Mouse (Mus musculus) right cerebral cortex, adult 18-20 months (tissue): ENCODE data around the gene Pacs1.
A peak's percentile ranks its signal among the peaks of the same experiment; 100 is the strongest.

Experiments
- DNase-seq: peaks from one replicate; pipeline ENCODE4 v3.0.0; 2022; ENCODE audit warnings: mixed read lengths

Gene Pacs1

GRCm38 (mm10) chr19:5272801-5273733 is at the start of gene Pacs1:
Gene Pacs1 (minus strand): TSS chr19:5273119.
- peak; percentile 87 for DNase-seq

- no peak for DNase-seq
Observed at GRCm38 (mm10) chr19:5313189-5313588, 40.3 kb upstream of the Pacs1 start.

- no peak for DNase-seq
Observed at GRCm38 (mm10) chr19:5309025-5309424, 36.1 kb upstream of the Pacs1 start.

GRCm38 (mm10) chr19:5306968-5307734 is 34.2 kb upstream of the Pacs1 start:
- no peak for DNase-seq

GRCm38 (mm10) chr19:5306279-5306678 is 33.4 kb upstream of the Pacs1 start:
- no peak for DNase-seq

- no peak for DNase-seq
Observed at GRCm38 (mm10) chr19:5302455-5302854, 29.5 kb upstream of the Pacs1 start.

- no peak for DNase-seq
Observed at GRCm38 (mm10) chr19:5300588-5300987, 27.7 kb upstream of the Pacs1 start.

- DNase-seq: peak; percentile 63
Observed at GRCm38 (mm10) chr19:5297903-5298800, 25.2 kb upstream of the Pacs1 start, which contains the start of gene Gal3st3. Gene Gal3st3 (plus strand): TSS chr19:5298331.

- peak; percentile 84 for DNase-seq
Observed at GRCm38 (mm10) chr19:5296630-5297029, 23.7 kb upstream of the Pacs1 start.

GRCm38 (mm10) chr19:5295736-5296075 is 22.8 kb upstream of the Pacs1 start:
- DNase-seq: no peak

- peak; percentile 99 for DNase-seq
Observed at GRCm38 (mm10) chr19:5294972-5295735, 22.2 kb upstream of the Pacs1 start, which contains the start of gene Sf3b2. Gene Sf3b2 (minus strand): TSS chr19:5295455.

GRCm38 (mm10) chr19:5278381-5278780 is 5.5 kb upstream of the Pacs1 start:
- DNase-seq: no peak

GRCm38 (mm10) chr19:5277140-5277539 is 4.2 kb upstream of the Pacs1 start:
- DNase-seq: no peak

- no peak for DNase-seq
Observed at GRCm38 (mm10) chr19:5276531-5276930, 3.6 kb upstream of the Pacs1 start.

GRCm38 (mm10) chr19:5275736-5276135 is 2.8 kb upstream of the Pacs1 start:
- no peak for DNase-seq

- no peak for DNase-seq
Observed at GRCm38 (mm10) chr19:5274641-5275040, 1.7 kb upstream of the Pacs1 start.

- no peak for DNase-seq
Observed at GRCm38 (mm10) chr19:5273916-5274315, 997 bp upstream of the Pacs1 start.

- DNase-seq: peak; percentile 25
Observed at GRCm38 (mm10) chr19:5272326-5272795, 558 bp downstream of the Pacs1 start.

- DNase-seq: no peak
Observed at GRCm38 (mm10) chr19:5271430-5271829, 1.5 kb downstream of the Pacs1 start.

- no peak for DNase-seq
Observed at GRCm38 (mm10) chr19:5269392-5269791, 3.5 kb downstream of the Pacs1 start.

- no peak for DNase-seq
Observed at GRCm38 (mm10) chr19:5268875-5269274, 4.0 kb downstream of the Pacs1 start.

GRCm38 (mm10) chr19:5268017-5268416 is 4.9 kb downstream of the Pacs1 start:
- no peak for DNase-seq
